Mouse (Mus musculus): ENCODE measurements around the gene Cdk18. TPM values are rescaled to one million over a fixed set of nuclear protein-coding genes. Genes with fewer than 3 reads are reported as not detected.

The Cdk18 gene
- total and polyA plus RNA-seq, 3 experiments, result 0.32 to 2.5 (median 1.1) TPM

DNA sequence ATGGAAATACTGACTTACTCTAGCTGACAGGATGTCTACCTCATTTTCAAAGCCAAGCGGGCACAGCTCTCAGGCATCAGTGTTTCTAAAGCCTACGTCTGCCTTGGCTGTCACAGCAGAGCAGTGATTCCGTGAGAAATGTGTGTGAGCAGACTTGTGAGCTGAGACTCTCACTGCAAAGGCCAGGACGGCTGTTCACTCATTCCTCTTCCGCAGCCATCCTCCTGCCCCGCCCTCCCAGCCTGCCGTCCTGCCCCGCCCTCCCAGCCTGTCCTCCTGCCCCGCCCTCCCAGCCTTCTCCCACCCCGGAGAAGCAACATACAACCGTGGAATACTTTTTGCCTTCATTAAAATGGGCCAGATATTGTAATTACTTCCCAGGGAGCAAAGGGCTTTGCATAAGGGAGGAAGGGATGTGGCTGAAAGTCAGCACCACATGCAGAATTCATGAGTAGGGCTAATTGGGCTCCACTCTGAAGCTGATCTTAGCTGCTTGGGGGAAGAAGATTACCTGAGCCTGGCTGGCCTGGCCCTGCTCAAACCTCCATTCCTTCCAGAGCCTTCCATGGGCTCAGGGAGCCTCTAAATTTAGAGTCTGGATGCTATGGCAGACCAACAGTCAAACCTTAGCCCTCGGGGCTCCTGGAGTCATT lies 28.8 kb upstream of the Cdk18 start:
- peaks cover 60% of the 10 kb centered on the region for H3K27me3 ChIP-seq (replicated peaks)
- H3K4me1 ChIP-seq (ENCODE audit: control insufficient read depth in 1 of 2, insufficient read depth in 2 of 2), result peaks cover 0 to 12% of the 10 kb centered on the region in 2 experiments; a peak in 2 of 4 replicates
- H3K36me3 ChIP-seq (replicated peaks in 1 of 2; ENCODE audit: control insufficient read depth in 1 of 2, insufficient read depth in 1 of 2, low read length in 1 of 2), result no peaks in the 10 kb centered on the region
- H3K27ac ChIP-seq (ENCODE audit: insufficient read depth, low read depth), result no peak overlapping the region
- peak overlapping the region; percentile 70 for H3K4me2 ChIP-seq (ENCODE audit: insufficient read depth, low read depth, poor library complexity, severe bottlenecking)
- H3K79me2 ChIP-seq (replicated peaks; ENCODE audit: control insufficient read depth, extremely low read depth, insufficient read depth, poor library complexity, severe bottlenecking), result no peaks in the 10 kb centered on the region
- dilution Hi-C loops (cut with MboI; ENCODE audit: extremely low pct_ligation_motif_present, extremely low pct_unique_long_range_greater_than_20kb, low sequenced_read_pairs) (no loop called here), in situ Hi-C loops (cut with MboI; ENCODE audit: low pct_ligation_motif_present, low pct_unique_long_range_greater_than_20kb, low sequenced_read_pairs) (loop anchor here (10.0 kb wide), 1 partner anchor 47 kb away; no protein-coding TSS in a partner anchor)
- TF ChIP-seq KAT2A (IDR thresholded peaks at IDR 0.05; ENCODE audit: insufficient replicate concordance, low read length), result no peak
- TF ChIP-seq NRF1 (IDR thresholded peaks at IDR 0.05; ENCODE audit: low read depth, low read length), result no peak
- TF ChIP-seq ZMIZ1 (IDR thresholded peaks at IDR 0.05; ENCODE audit: low read depth, low read length), result no peak
- TF ChIP-seq MXI1 (IDR thresholded peaks at IDR 0.05; ENCODE audit: low read depth, low read length), result no peak
- no peak for TF ChIP-seq ELF1 (IDR thresholded peaks at IDR 0.05; ENCODE audit: low read depth, low read length)
- no peak overlapping the region for H3K9ac ChIP-seq (ENCODE audit: insufficient read depth, low read depth)
- peak overlapping the region; percentile 17 to 29 (median 21) for H3K4me3 ChIP-seq (replicated peaks in 1 of 3; ENCODE audit: low read depth in 2 of 3, low read length in 2 of 3, poor library complexity in 1 of 3)
- H3K9me3 ChIP-seq (replicated peaks; ENCODE audit: low read length), result peaks cover 3% of the 10 kb centered on the region
- DNase-seq (ENCODE audit: extremely low read depth), result no peak

DNA sequence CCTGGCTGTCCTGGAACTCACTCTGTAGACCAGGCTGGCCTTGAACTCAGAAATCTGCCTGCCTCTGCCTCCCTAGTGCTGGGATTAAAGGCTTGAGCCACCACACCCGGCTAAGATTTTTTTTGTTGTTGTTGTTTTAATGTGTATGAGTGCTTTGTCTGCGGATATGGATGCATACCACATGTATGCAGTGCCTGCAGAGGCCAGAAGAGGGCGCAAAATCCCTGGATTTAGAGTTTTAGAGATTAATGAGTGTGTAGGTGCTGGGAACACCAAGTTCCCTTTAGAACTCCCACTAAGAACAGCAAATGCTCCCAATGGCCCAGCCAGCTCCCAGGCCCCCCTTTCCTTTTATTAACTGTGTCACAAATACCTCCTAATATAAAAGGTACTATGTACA lies 26.4 kb upstream of the Cdk18 start:
- Histone ChIP-seq H3K9ac (ENCODE audit: insufficient read depth, low read depth) (no peak overlapping the region), H3K79me2 (replicated peaks; ENCODE audit: control insufficient read depth, extremely low read depth, insufficient read depth, poor library complexity, severe bottlenecking) (no peaks in the 10 kb centered on the region), H3K4me1 (ENCODE audit: control insufficient read depth in 1 of 2, insufficient read depth in 2 of 2) (peaks cover 0 to 12% of the 10 kb centered on the region in 2 experiments; a peak in 2 of 4 replicates), H3K9me3 (replicated peaks; ENCODE audit: low read length) (peaks cover 3% of the 10 kb centered on the region), H3K27ac (ENCODE audit: insufficient read depth, low read depth) (no peak overlapping the region), H3K27me3 (replicated peaks) (peaks cover 72% of the 10 kb centered on the region), H3K4me3 (replicated peaks in 1 of 3; ENCODE audit: low read depth in 2 of 3, low read length in 2 of 3, poor library complexity in 1 of 3) (no peak overlapping the region), H3K36me3 (replicated peaks in 1 of 2; ENCODE audit: control insufficient read depth in 1 of 2, insufficient read depth in 1 of 2, low read length in 1 of 2) (no peaks in the 10 kb centered on the region), H3K4me2 (ENCODE audit: insufficient read depth, low read depth, poor library complexity, severe bottlenecking) (no peak overlapping the region)
- in situ Hi-C loops (cut with MboI; ENCODE audit: low pct_ligation_motif_present, low pct_unique_long_range_greater_than_20kb, low sequenced_read_pairs) (loop anchor here (10.0 kb wide), 1 partner anchor 49 kb away; no protein-coding TSS in a partner anchor), dilution Hi-C loops (cut with MboI; ENCODE audit: extremely low pct_ligation_motif_present, extremely low pct_unique_long_range_greater_than_20kb, low sequenced_read_pairs) (no loop called here)
- peak; percentile 33 for DNase-seq (ENCODE audit: extremely low read depth)
- no peak for TF ChIP-seq NRF1 (IDR thresholded peaks at IDR 0.05; ENCODE audit: low read depth, low read length)
- TF ChIP-seq RAD21 (IDR thresholded peaks at IDR 0.05; ENCODE audit: low read depth, low read length), result peak; percentile 49
- no peak for TF ChIP-seq CHD2 (IDR thresholded peaks at IDR 0.05; ENCODE audit: low read length)
- TF ChIP-seq CTCF (conservative IDR thresholded peaks at IDR 0.05 in 1 of 2, IDR thresholded peaks at IDR 0.05 in 1 of 2; ENCODE audit: low read depth in 2 of 2, low read length in 2 of 2), result peak; percentile 41 to 64
- TF ChIP-seq CHD1 (IDR thresholded peaks at IDR 0.05; ENCODE audit: low read depth, low read length), result no peak
- no peak for TF ChIP-seq USF1 (IDR thresholded peaks at IDR 0.05; ENCODE audit: low read depth, low read length)
- TF ChIP-seq MYC (IDR thresholded peaks at IDR 0.05; ENCODE audit: low read depth, low read length), result no peak
- TF ChIP-seq KAT2A (IDR thresholded peaks at IDR 0.05; ENCODE audit: insufficient replicate concordance, low read length), result no peak
- TF ChIP-seq TBP (conservative IDR thresholded peaks at IDR 0.05; ENCODE audit: low read depth, low read length), result no peak
- no peak for TF ChIP-seq ZKSCAN1 (IDR thresholded peaks at IDR 0.05; ENCODE audit: borderline replicate concordance, low read depth, low read length)
- TF ChIP-seq SMC3 (IDR thresholded peaks at IDR 0.05; ENCODE audit: low read depth, low read length), result peak; percentile 55
- no peak for TF ChIP-seq POLR2A (IDR thresholded peaks at IDR 0.05; ENCODE audit: low read depth, low read length)

Data from CH12.LX (cell line).